Mouse (Mus musculus): ENCODE data around the gene Rnase9. TPM values are rescaled to one million over a fixed set of nuclear protein-coding genes. Genes with fewer than 3 reads are reported as not detected.
"Not testable (repeated sequence)": the region's sequence is repeated elsewhere in the genome, so short reads cannot be mapped to it uniquely, and the experiment has no call there.

Gene Rnase9
- total RNA-seq, 2 experiments from 2014 or later, result not detected

DNA sequence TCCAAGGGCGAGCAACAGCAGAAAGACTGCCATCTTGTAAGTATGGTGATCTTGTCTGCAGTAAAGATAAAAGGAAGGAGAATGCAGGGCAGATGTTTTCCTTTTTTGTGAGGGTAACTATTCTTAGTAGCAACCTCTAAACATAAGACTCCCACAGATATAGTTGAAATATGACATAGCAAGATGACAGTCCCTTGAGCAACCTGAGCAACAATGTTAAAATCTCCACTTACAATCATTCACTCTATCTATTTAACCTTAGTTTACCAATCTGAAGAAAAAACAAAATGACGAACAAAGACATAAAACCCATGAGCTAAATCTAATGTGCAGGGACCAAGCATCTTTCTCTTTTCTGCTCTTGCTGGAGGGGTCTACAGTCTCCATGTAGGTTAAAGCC lies 8.4 kb upstream of the Rnase9 start, which contains the start of gene Rnase11:
Gene Rnase11, minus strand, starts transcription at position 101 of the 400 bp plus-strand sequence.
- no peak for DNase-seq

GRCm38 (mm10) chr14:51047846-51048245 lies 6.2 kb upstream of the Rnase9 start:
- DNase-seq, result no peak

DNA sequence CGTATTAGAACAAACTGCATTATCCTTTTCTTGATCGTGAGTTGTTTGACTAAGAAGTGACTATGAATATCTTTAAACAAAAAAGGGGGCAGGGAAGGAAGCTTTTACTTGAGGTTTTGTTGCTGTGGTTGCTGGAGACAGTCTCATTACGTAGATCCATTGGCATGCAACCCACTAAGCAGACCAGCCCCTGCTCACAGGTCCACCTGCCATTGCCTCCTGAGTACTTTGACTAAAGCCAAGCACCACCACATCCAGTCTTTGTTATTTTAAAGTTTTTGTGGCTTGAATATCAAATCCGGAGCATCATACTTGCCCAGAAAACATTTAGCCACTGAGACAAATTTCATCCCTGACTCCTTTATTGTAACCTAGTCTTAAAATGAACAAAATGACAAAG lies 5.5 kb downstream of the Rnase9 start:
- DNase-seq, result no peak

- no peak for DNase-seq
Measured at GRCm38 (mm10) chr14:51035206-51035605, 6.5 kb downstream of the Rnase9 start.

GRCm38 (mm10) chr14:51027387-51028155 lies 14.1 kb downstream of the Rnase9 start:
- DNase-seq, result no peak

- DNase-seq, result peak; percentile 74
Measured at GRCm38 (mm10) chr14:51026391-51027133, 15.1 kb downstream of the Rnase9 start.

- no peak for DNase-seq
Measured at GRCm38 (mm10) chr14:51024820-51025219, 16.8 kb downstream of the Rnase9 start.

- no peak for DNase-seq
Measured at GRCm38 (mm10) chr14:51023457-51023856, 18.2 kb downstream of the Rnase9 start.

GRCm38 (mm10) chr14:51017256-51017655 lies 24.4 kb downstream of the Rnase9 start:
- peak; percentile 29 for DNase-seq

- DNase-seq, result no peak
Measured at GRCm38 (mm10) chr14:51015780-51016179, 25.9 kb downstream of the Rnase9 start.

DNA sequence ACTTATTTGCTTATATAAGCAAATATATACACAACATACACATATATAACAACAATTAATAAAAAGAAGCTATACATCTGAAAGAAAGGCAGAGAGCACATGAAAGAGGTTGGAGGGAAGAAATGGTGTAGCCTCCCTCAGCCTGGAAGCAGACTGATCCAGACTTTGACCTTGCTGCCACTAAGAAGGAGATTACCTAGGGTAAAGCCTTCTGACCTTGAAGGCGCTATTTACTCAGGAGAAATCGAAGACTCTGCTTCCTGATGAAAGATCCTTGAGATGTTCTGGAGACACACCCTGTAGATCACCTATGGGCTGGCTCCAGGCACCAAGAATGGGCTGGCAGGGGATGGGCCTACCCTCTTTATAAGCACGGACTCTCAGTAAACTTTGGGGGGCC lies 26.9 kb downstream of the Rnase9 start:
- DNase-seq, result not testable (repeated sequence)

DNA sequence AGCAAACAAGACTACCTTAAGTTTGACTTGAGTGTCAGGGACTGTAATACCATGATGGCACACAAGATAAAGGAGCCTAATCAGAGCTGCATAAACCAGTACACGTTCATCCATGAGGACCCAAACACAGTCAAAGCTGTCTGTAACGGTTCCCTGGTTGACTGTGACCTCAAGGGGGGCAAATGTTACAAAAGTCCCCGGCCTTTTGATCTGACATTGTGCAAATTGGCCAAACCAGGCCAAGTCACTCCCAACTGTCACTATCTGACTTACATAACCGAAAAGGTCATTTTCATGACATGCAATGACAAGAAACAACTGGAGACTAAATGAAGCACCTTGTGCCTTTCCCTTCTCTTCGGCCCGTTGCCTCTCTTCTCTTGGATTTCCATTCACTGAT lies 32.1 kb downstream of the Rnase9 start:
- DNase-seq, result peak; percentile 37

DNA sequence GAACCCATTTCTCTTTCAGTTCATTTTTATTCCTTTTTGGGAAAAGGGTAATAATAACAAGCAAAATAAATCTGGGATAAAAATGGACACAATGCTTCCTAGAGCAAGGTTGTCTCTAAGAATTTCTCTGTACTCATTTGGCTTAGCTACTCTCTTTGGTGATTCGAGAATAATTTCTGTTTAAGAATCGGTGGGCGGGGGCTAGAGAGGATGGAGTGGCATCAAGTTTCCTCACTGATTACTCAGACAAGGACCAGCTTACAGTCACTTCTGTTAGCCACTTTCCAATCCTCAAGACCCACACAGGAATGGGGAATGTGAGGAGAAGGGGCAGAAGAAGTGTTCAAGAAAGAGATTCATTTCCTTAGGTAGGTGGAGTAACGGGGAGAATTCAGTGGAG lies 32.9 kb downstream of the Rnase9 start:
- DNase-seq, result no peak

DNA sequence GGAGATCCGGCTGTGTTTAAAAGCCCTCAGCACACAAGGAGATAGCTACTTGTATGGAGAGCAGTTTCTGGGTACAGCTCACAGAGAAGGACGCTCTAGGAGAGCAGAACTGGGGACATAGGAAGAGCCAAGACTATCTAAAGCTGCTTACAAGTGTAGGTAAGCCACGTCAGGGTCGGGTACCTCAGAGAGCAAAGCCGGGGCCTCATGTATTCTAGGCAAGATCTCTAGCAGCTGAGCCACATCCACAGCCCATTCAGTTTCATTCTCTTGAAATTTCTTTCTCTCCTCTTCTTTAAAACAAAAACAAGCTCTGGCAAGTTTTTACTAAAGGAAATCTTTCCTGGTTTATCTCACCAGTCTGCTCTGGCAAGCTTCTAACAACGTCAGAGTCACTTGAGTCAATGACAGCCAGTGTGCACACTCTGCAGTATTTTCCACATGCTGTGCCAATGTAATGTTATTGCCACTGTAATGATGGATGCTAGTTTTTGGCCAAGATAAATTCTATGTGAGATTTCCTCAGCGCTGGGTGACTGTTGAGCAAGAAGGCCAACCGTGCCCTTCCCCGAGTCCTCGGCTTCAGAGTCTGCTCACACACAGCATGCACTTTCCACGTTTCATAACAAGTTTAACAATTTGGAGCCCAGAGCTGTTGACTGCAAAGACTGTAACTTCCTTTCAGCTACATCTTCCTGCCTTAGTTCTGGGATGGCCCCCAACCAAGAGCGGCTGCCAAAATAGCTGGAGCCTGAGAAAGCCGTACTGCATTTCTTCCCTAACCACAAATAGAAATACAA lies 33.6 kb downstream of the Rnase9 start:
- DNase-seq, result peak; percentile 74

- no peak for DNase-seq
Measured at GRCm38 (mm10) chr14:51007152-51007801, 34.4 kb downstream of the Rnase9 start, which contains the start of gene Rnase10. Gene Rnase10 (plus strand): TSS chr14:51007751.

DNA sequence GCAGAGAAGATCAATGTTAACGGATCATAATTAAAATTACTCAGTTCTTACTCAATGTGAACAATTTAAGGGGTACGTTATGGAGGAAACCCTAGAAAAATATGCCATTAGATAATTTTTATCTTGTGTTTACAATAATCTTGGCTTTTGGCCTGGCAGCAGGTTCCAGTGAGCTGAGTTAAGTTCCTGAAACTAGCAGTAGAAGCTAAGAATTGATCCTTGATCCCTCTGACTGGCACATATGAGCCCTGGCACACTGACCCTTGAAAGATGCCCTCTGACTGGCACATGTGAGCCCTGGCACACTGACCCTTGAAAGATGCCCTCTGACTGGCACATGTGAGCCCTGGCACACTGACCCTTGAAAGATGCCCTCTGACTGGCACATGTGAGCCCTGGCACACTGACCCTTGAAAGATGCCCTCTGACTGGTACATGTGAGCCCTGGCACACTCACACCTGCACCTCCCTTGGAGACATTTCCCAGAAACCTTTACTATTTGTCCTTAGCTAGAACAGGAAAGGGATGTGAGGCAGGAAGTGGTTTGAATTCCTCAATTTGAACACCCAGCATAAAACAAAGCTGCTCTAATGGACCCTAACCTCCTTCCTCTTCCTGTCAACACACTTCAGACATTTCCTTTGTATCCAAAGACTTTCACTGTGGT lies 43.5 kb downstream of the Rnase9 start:
- DNase-seq, result no peak

DNA sequence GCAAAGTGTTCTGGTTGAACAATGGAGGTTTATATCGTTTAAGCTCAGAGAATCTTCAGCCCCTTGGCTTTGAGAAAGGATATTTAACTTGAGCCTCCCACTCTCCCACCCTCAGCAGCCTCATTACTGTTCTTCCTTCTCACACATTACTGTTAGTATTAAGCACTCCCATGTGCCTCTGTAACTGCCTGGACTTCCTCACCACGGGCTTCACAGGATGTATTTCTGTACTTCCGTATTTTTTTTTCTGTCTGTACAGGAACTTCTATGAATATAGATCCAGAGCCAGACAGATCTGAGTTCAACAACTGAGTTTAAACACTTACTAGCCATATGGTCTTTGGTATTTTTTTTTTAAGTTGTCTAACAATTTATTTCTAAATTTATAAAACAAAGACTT lies 44.6 kb downstream of the Rnase9 start:
- no peak for DNase-seq

- DNase-seq, result no peak
Measured at GRCm38 (mm10) chr14:50991037-50991436, 50.6 kb downstream of the Rnase9 start.

Measured in adrenal gland, postnatal 10 days (tissue).